Comparison of ENCODE assay signal across 15 mouse cellular contexts in the genomic region with DNA sequence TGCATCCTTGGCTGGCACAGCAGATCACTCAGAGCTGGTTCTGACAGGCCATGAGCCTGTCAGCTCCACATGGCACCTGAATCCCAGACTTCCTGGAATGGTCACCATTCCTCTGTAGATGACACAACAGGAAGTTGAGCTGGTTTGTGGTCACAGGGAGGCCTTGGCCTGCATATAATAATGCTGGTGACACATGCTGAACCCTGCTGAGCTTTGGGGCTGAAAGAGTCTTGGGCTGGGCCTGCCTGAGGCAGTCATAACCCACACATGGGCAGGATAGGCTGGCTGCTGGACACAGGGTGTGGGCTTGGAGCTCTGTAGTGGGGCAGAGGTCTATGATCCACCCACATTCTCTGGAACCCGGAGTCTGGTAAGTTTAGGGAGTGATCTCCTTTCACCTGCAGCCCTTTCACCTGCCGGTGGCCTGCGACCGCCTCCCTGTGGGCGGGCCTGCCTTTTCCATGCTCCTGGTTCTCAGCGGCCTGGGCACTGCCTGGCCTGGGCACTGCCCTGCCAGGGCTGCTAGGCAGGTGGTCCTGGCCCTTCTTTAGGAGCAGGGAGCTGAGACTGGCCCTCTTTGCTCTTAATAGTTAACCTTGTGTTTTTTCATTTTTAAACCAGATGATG. TPM values are rescaled to one million over a fixed set of nuclear protein-coding genes. Genes with fewer than 3 reads are reported as not detected.
DNase-seq lines count a peak whose midpoint lies in the region; ATAC-seq lines count a peak whose summit lies in the region.
"Had no signal": no experiment of that assay in that cellular context is flagged by ENCODE, and none has a peak within 500 bp of the region (broad histone marks: within the 10 kb centered on the region; RNA-seq: fewer than 3 reads in every experiment).

No protein-coding gene starts in this region.

- DNase-seq in liver, embryonic 11.5 days (ENCODE audit: low spot score): no peak
- no peak for DNase-seq in liver
- peak; percentile 65 for DNase-seq in adrenal gland, postnatal 25 days
- no peak for DNase-seq in liver, embryonic 13.5 days
- DNase-seq in urinary bladder, postnatal 14 days (ENCODE audit: low spot score): peak; percentile 66
- no peak for DNase-seq in midbrain, embryonic 10.5 days (ENCODE audit: low spot score)
- DNase-seq in heart, adult 18-20 months: no peak
- DNase-seq in right cerebral cortex, postnatal 25 days: no peak
- DNase-seq: gastrocnemius, postnatal 14 days; heart, postnatal 14 days; kidney, adult 2 months; lung, postnatal 4 days; right cerebral cortex, adult 18-20 months had no signal

- no peak overlapping the region for H3K9ac ChIP-seq in liver, embryonic 11.5 days (ENCODE audit: low read depth, low read length)
- H3K9ac ChIP-seq in liver, embryonic 13.5 days: no peak overlapping the region
- H3K9ac ChIP-seq: neural tube, embryonic 12.5 days had no signal

- no peak overlapping the region for H3K4me2 ChIP-seq in liver, embryonic 11.5 days
- H3K4me2 ChIP-seq in liver, embryonic 13.5 days: no peak overlapping the region
- H3K4me2 ChIP-seq: neural tube, embryonic 12.5 days had no signal

- H3K36me3 ChIP-seq in liver, embryonic 11.5 days (ENCODE audit: control insufficient read depth, insufficient read depth, low read length): peaks cover 16% of the 10 kb centered on the region
- H3K36me3 ChIP-seq in liver, embryonic 13.5 days: peaks cover 75% of the 10 kb centered on the region
- H3K36me3 ChIP-seq in midbrain, embryonic 10.5 days: peaks cover 84% of the 10 kb centered on the region

- no peak overlapping the region for H3K4me3 ChIP-seq in liver, embryonic 11.5 days (ENCODE audit: low read depth, low read length)
- no peak overlapping the region for H3K4me3 ChIP-seq in liver, embryonic 13.5 days (replicated peaks)
- no peak overlapping the region for H3K4me3 ChIP-seq in midbrain, embryonic 10.5 days
- H3K4me3 ChIP-seq: neural tube, embryonic 12.5 days had no signal

- H3K27ac ChIP-seq in liver, embryonic 11.5 days (ENCODE audit: low read depth, low read length): no peak overlapping the region
- H3K27ac ChIP-seq in liver, embryonic 13.5 days: no peak overlapping the region
- H3K27ac ChIP-seq in midbrain, embryonic 10.5 days (replicated peaks): no peak overlapping the region
- H3K27ac ChIP-seq: neural tube, embryonic 12.5 days had no signal

- H3K4me1 ChIP-seq in liver, embryonic 11.5 days (replicated peaks; ENCODE audit: control insufficient read depth, insufficient read depth, low read length): no peaks in the 10 kb centered on the region
- peaks cover 15% of the 10 kb centered on the region for H3K4me1 ChIP-seq in liver, embryonic 13.5 days (replicated peaks)
- no peaks in the 10 kb centered on the region for H3K4me1 ChIP-seq in midbrain, embryonic 10.5 days
- H3K4me1 ChIP-seq: neural tube, embryonic 12.5 days had no signal

- 0 out of 2 replicates have a peak, but pooled peaks have one; percentile 27 for ATAC-seq in liver, embryonic 11.5 days (replicated peaks; ENCODE audit: low FRiP score)
- ATAC-seq in liver, embryonic 13.5 days (ENCODE audit: low read depth): 0 out of 2 replicates have a peak, but pooled peaks have one; percentile 15

- H3K9me3 ChIP-seq in liver, embryonic 11.5 days (ENCODE audit: control insufficient read depth, low read length): no peaks in the 10 kb centered on the region
- H3K9me3 ChIP-seq in liver, embryonic 13.5 days (replicated peaks): no peaks in the 10 kb centered on the region
- H3K9me3 ChIP-seq in midbrain, embryonic 10.5 days (replicated peaks): no peaks in the 10 kb centered on the region
- H3K9me3 ChIP-seq: neural tube, embryonic 12.5 days had no signal

- 88% methylated on average over 6 of the region's 6 CpGs for WGBS in liver, embryonic 11.5 days
- 74% methylated on average over 6 of the region's 6 CpGs for WGBS in liver, embryonic 13.5 days (ENCODE audit: insufficient replicate concordance)
- 92% methylated on average over 6 of the region's 6 CpGs for WGBS in midbrain, embryonic 10.5 days

- H3K27me3 ChIP-seq in liver, embryonic 11.5 days (replicated peaks; ENCODE audit: control insufficient read depth, insufficient read depth, low read length): no peaks in the 10 kb centered on the region
- H3K27me3 ChIP-seq in liver, embryonic 13.5 days: no peaks in the 10 kb centered on the region
- H3K27me3 ChIP-seq in midbrain, embryonic 10.5 days (ENCODE audit: low read depth, poor library complexity, severe bottlenecking): no peaks in the 10 kb centered on the region
- H3K27me3 ChIP-seq: CH12.LX; neural tube, embryonic 12.5 days had no signal

RNA-seq across cellular contexts. Expression of a gene that starts 18.8 kb away (rescaled TPM):
- 13.4 and 14.5 TPM in 2 replicates for polyA plus RNA-seq in liver, embryonic 11.5 days (2014; fragmentation: Nextera tagmentation; extraction: Ambion mirVana)
- total RNA-seq in adrenal gland, postnatal 25 days (2021): 36.8 and 52.0 TPM in 2 replicates
- 4.4 and 5.9 TPM in 2 replicates for polyA plus RNA-seq in liver, embryonic 13.5 days (2015; fragmentation: Nextera tagmentation; extraction: Ambion mirVana)
- 11.9 and 13.4 TPM in 2 replicates for polyA plus RNA-seq in midbrain, embryonic 10.5 days (2016; fragmentation: Nextera tagmentation; extraction: Ambion mirVana)
- 1 to 10 TPM; 9.0 TPM for total RNA-seq in heart, adult 18-20 months (2021)

RNA-seq across cellular contexts. Expression of a gene that starts 20.2 kb away (rescaled TPM):
- polyA plus RNA-seq in liver, embryonic 11.5 days (2014; fragmentation: Nextera tagmentation; extraction: Ambion mirVana): 117 and 128 TPM in 2 replicates
- total RNA-seq in adrenal gland, postnatal 25 days (2021): 294 and 306 TPM in 2 replicates
- 60.4 and 68.0 TPM in 2 replicates for polyA plus RNA-seq in liver, embryonic 13.5 days (2015; fragmentation: Nextera tagmentation; extraction: Ambion mirVana)
- polyA plus RNA-seq in midbrain, embryonic 10.5 days (2016; fragmentation: Nextera tagmentation; extraction: Ambion mirVana): 105 and 110 TPM in 2 replicates
- total RNA-seq in heart, adult 18-20 months (2021): 10 to 100 TPM; 30.6 to 32.5 TPM

RNA-seq across cellular contexts. Expression of a gene that starts 42.3 kb away (rescaled TPM):
- polyA plus RNA-seq in liver, embryonic 11.5 days (2014; fragmentation: Nextera tagmentation; extraction: Ambion mirVana): 57.9 and 64.9 TPM in 2 replicates
- total RNA-seq in adrenal gland, postnatal 25 days (2021): 50.9 and 68.4 TPM in 2 replicates
- 30.6 and 36.2 TPM in 2 replicates for polyA plus RNA-seq in liver, embryonic 13.5 days (2015; fragmentation: Nextera tagmentation; extraction: Ambion mirVana)
- polyA plus RNA-seq in midbrain, embryonic 10.5 days (2016; fragmentation: Nextera tagmentation; extraction: Ambion mirVana): 79.6 and 82.3 TPM in 2 replicates
- total RNA-seq in heart, adult 18-20 months (2021): 10 to 100 TPM; 26.4 to 26.7 TPM

Comparison
In these comparisons a context has a peak if more than half of its experiments do, and no peak if none do; other contexts are left out.
1. DNase-seq: peak in adrenal gland, postnatal 25 days (single experiment) and urinary bladder, postnatal 14 days (single experiment); none in liver, embryonic 11.5 days (single experiment), liver (single experiment), liver, embryonic 13.5 days (single experiment), midbrain, embryonic 10.5 days (single experiment), heart, adult 18-20 months (0 of 2) and right cerebral cortex, postnatal 25 days (single experiment).